Mouse (Mus musculus) forelimb bud, embryonic 11.5 days (tissue): ENCODE results near the gene Smap1.
A peak's percentile ranks its signal among the peaks of the same experiment; 100 is the strongest.
"Not testable (repeated sequence)": the region's sequence is repeated elsewhere in the genome, so short reads cannot be mapped to it uniquely, and the experiment has no call there.

ENCODE experiments used
- DNase-seq: peaks from one replicate; pipeline ENCODE4 v3.0.0-alpha.2; 2012; ENCODE audit warnings: low read depth, low spot score

Smap1 gene

GRCm38 (mm10) chr1:23921711-23922529 is at the start of gene Smap1:
Gene Smap1, minus strand, starts transcription at chr1:23922317.
- peak; percentile 87 for DNase-seq

DNA sequence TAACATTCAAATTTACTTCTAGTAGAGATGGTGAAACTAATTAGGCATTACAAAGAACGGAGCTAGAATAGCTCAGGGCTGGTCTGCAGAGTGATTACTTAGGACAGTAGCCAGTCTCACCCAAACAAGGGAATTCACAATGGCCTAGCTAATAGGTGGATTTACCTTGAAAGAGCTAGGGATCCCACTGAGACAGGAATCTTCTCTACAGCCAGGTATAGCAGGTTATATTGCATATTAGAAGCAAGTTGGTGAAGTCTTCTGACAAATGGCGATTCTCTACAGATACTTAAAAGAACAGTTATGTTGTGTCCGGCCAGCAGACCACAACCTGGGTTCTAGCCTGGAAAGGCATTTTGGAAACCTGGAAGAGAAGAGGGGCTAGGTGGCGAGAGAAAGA is 49.0 kb upstream of the Smap1 start:
- DNase-seq = not testable (repeated sequence)

GRCm38 (mm10) chr1:23968027-23968725 is 46.1 kb upstream of the Smap1 start:
- no peak for DNase-seq

DNA sequence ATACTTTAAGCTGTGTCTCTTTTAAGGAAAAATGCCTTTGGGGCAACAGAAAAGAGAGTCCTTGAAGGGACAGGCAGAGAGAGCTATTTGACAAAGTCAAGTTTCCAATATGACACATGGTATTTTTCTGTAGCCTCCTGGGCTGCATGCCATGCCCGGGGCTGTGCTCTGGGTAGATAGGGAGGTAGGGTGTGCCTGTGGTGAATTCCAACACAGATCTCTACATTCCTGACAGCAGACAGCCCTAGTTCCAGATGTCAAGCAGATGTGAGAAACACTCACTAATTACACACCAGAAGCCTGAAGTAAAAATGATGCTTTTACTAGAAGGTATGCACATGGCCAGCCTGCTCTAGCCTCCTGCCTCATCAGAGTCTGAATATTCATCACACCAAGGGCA is 44.1 kb upstream of the Smap1 start:
- DNase-seq = peak; percentile 45

DNA sequence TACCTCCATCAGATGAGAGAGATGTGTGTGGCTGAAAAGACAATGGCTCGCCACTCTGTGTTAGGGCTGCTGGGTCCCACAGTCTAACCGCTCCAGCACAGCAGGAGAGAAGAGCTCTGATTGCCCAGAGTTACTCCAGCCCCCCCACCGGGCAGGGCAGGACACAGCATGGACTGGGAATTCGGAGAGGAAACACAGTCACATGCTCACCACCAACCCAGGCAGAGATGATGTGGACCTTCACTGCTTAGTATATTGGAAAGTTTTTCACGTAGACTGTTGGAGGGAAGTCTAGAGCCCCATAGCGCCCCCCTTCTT is 37.3 kb upstream of the Smap1 start:
- no peak for DNase-seq

DNA sequence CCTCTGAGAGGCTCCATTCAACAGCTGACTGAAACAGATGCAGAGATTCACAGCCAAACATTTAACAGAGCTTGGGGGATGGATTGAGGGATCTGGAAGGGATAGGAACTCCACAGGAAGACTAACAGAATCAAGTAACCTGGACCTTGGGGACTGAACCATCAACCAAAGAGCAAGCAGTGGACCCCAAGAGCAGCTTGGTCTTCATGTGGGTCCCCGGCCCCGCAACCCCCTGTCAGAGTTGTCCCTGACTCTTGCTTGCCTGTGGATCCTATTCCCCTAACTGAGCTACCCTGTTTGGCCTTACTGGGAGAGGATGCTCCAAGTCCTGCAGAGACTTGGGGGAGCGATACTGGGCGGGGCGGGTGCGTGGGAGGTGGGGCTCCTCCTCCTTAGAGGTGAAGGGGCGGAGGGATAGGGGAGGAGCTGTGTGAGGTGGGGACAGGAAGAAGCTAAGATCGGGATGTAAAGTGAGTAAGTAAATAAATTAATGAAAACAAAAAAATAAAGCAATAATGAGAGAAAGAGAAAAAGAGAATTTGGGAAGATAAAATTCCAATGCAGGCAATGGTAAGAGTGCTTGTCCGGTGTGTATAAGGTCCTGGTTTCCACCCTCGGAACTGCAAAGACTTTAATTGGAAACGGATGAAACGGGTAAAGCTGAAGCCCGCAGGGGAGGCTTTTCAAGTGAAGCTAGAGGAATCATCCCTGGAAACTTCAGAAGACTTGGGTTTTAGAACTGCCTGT is 36.7 kb upstream of the Smap1 start:
- DNase-seq = no peak

DNA sequence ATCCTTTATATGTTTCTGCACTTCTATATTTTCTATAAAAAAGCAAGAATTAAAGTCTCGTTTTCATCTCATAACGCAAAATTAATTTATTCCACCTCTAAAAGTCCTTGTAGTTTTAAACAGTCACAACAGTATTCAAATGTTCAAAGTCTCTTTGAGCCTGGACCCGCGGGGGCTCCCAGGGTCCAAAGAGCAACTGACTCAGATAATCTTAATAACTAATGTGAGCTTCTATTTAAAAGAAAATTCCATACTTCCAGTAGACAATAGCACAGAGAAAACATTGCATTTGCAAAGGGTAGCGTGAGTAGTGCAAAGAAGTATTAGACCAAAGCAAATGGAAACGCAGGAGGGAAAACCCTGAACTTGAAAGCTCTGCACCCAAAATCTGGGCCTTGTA is 36.0 kb upstream of the Smap1 start:
- no peak for DNase-seq

GRCm38 (mm10) chr1:23955539-23955938 is 33.4 kb upstream of the Smap1 start:
- no peak for DNase-seq

- no peak for DNase-seq
Observed at GRCm38 (mm10) chr1:23953921-23954320, 31.8 kb upstream of the Smap1 start.

DNA sequence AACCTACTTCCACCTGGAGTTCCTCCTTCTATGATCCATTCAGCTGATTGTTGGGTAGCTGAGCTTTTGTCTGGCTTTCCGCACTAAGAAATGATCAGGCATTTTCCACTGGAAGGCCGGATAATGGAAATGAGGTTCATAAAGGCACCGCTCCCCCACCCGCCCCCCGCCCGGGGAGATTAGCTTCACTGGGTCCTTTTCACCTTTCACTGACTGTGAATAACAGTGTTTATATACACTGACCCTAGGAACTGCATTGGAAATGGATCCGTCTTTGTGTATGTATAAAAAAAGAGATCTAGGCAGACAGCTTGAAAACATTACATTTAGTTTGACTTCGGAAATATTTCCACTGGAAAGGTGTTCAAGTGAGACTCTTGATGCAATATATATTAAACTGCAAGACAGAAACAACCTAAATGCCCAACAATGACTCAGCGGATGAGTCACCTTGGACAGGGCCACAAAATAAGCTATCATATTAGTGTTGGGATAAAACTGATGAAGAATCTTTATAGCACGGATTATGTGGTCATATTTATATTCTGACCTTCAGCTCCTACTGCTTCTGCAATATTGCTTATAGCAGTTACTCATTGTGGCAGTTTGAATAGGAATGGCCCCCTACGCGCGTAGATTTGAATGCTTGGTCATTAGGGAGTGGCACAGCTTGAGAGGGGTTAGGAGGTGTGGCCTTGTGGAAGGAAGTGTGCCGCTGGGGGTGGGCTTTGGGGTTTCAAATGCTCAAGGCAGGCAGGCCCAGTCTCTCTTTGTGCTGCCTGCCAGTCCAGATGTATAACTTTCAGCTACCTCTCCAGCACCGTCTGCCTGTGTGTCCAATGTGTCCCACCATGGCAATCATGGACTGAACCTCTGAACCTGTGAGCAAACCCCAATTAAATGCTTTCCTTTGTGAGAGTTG is 26.9 kb upstream of the Smap1 start:
- DNase-seq = no peak

DNA sequence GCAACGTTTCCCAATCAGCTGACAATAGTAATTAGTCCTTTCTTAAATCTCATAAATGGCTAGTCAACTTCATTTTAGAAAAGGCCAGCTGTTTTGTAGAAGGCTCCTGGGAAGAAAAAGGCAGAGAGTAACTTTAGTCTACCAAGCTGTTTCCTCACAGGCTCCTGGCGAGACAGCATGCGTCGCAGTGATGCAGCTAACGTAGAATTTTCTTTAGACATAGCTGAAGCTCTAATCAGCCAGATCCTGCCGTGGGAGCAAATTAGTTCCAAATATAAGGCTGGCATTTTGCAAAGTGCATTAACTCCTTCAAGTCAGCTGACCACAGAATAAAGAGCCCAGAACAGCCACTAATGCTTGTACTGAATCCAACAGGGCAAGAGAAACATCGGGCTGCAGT is 26.2 kb upstream of the Smap1 start:
- DNase-seq = no peak

GRCm38 (mm10) chr1:23944076-23944475 is 22.0 kb upstream of the Smap1 start:
- no peak for DNase-seq

- DNase-seq = no peak
Observed at GRCm38 (mm10) chr1:23943146-23943940, 21.2 kb upstream of the Smap1 start.

DNA sequence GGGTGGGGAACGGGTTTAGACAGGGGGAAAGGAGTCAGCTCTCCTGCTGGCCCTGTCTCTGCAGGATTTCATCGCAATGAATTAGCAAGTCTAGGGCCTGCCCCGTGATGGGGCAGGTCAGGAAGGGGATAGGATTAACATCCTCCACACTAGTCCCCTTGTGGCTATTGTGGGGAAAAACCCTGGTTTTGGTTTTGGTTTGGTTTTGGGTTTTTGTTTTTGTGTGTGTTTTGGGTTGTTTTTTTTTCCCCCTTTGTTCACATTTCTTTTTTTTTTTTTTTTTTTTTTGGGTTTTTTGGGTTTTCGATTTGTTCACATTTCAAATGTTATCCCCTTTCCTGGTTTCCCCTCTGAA is 13.3 kb upstream of the Smap1 start:
- no peak for DNase-seq

GRCm38 (mm10) chr1:23934669-23935407 is 12.7 kb upstream of the Smap1 start:
- DNase-seq = no peak

DNA sequence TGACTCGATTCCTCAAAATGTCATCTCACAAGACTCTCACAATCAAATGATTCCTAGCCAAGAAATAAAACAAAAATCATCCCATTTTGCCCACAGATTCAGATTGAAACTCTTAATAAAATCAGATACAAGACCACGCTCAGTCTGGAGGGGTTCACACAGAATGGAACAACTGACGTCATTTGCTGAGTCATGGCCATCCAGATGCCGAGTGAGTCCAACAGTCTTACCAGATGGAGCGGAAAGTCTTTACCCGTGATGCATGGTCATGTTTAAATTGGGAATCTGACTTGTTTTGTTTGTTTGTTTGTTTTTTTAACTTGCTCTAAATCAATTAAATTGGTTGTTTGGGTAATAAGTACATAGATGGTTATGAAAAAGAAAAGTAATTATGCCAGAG is 7.3 kb upstream of the Smap1 start:
- no peak for DNase-seq

- no peak for DNase-seq
Observed at GRCm38 (mm10) chr1:23928371-23928770, 6.3 kb upstream of the Smap1 start.

GRCm38 (mm10) chr1:23923779-23924708 is 1.9 kb upstream of the Smap1 start:
- DNase-seq = no peak

- DNase-seq = no peak
Observed at GRCm38 (mm10) chr1:23922530-23922884, 390 bp upstream of the Smap1 start.
